Mouse (Mus musculus) stomach, postnatal 0 days (tissue): ENCODE data around the gene Cdc40. TPM values are rescaled to one million over a fixed set of nuclear protein-coding genes. Genes with fewer than 3 reads are reported as not detected.

ENCODE experiments used
- ATAC-seq: fragments of 200-750 bp; cut with Nextera tagmentation; 2 replicates; pipeline ENCODE4 v1.8.0; 2017; ENCODE audit not compliant: low FRiP score, low TSS enrichment
- DNase-seq: peaks from one replicate; pipeline ENCODE4 v3.0.0-alpha.2; 2016; ENCODE audit warnings: low spot score
- H3K27ac ChIP-seq: fragments of 300-500 bp; sonication (generic); replicated peaks from 2 replicates; pipeline ENCODE4 v1.5.1; 2014; ENCODE audit warnings: mild to moderate bottlenecking, control low read depth
- H3K27me3 ChIP-seq: fragments of 300-500 bp; sonication (generic); 2 replicates; pipeline ENCODE4 v1.6.1; 2014; ENCODE audit warnings: low read length; ENCODE audit not compliant: control insufficient read depth, insufficient read depth
- H3K36me3 ChIP-seq: fragments of 300-500 bp; sonication (generic); 2 replicates; pipeline ENCODE4 v1.6.1; 2014; ENCODE audit warnings: low read length, mixed read lengths; ENCODE audit not compliant: control insufficient read depth, insufficient read depth
- H3K4me1 ChIP-seq: fragments of 300-500 bp; sonication (generic); replicated peaks from 2 replicates; pipeline ENCODE4 v1.6.1; 2014; ENCODE audit warnings: antibody characterized with exemption; ENCODE audit not compliant: control insufficient read depth, insufficient read depth
- H3K4me2 ChIP-seq: fragments of 300-500 bp; sonication (generic); replicated peaks from 2 replicates; pipeline ENCODE4 v1.6.1; 2014; ENCODE audit warnings: low read depth, mild to moderate bottlenecking, control low read depth, moderate library complexity
- H3K4me3 ChIP-seq: fragments of 300-500 bp; sonication (generic); 2 replicates; pipeline ENCODE4 v1.5.1; 2014; ENCODE audit warnings: low read depth, low read length, control low read depth
- H3K9ac ChIP-seq: fragments of 300-500 bp; sonication (generic); 2 replicates; pipeline ENCODE4 v1.6.1; 2014; ENCODE audit warnings: mild to moderate bottlenecking, low read length, control low read depth, mixed read lengths
- H3K9me3 ChIP-seq: fragments of 300-500 bp; sonication (generic); 2 replicates; pipeline ENCODE4 v1.6.1; 2016; ENCODE audit warnings: low read length; ENCODE audit not compliant: control insufficient read depth
- CTCF ChIP-seq: IDR thresholded peaks from 2 replicates; pipeline ENCODE4 v1.5.1; 2016; ENCODE audit warnings: antibody characterized with exemption, low read depth, mild to moderate bottlenecking, moderate library complexity
- EP300 ChIP-seq: optimal IDR thresholded peaks from 2 replicates; pipeline ENCODE3; 2016; ENCODE audit warnings: antibody characterized with exemption
- WGBS: fragments of 180-500 bp; shearing (Covaris S2); extraction: QIAGEN DNeasy Blood & Tissue Kit; methylation state at CpG from one replicate; pipeline ENCODE4 v1.1.7; 2014; 5-methylcytosine and 5-hydroxymethylcytosine counted together
- polyA plus RNA-seq: library from polyadenylated mRNA; unstranded; fragments of >200 nt; fragmentation: Nextera tagmentation; extraction: Ambion mirVana; gene quantifications from 2 replicates; pipeline ENCODE4 v1.2.1, GENCODE M21; 2015

Gene Cdc40
- polyA plus RNA-seq, 1 experiment from 2014 or later, result 11.7 TPM

DNA sequence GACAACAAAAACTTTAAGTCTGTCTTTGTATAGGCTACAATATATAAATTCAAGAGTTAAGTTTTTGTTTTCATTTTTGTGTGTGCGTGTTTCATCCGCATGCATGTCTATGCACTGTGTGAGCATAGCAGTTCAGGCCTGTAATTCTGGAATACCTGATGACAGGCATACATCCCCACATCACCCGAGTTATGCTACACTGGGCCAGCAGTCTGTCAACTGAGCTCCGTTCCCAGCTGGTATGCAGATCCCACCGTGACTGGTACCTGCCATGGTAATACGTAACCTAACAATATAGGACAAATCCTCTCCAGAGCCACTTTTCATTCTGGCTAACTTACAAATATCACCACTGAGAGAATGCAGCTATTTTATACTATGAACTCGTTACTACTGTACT, 26.4 kb downstream of the Cdc40 start:
- no peak for TF ChIP-seq EP300
- TF ChIP-seq CTCF, result no peak
- 91% methylated on average over 7 of the region's 7 CpGs for WGBS
- ATAC-seq (no peak), DNase-seq (no peak)
- no peak overlapping the region for H3K4me2 ChIP-seq
- no peaks in the 10 kb centered on the region for H3K4me1 ChIP-seq
- H3K27ac ChIP-seq, result no peak overlapping the region
- no peak overlapping the region for H3K9ac ChIP-seq
- no peak overlapping the region for H3K4me3 ChIP-seq
- no peaks in the 10 kb centered on the region for H3K27me3 ChIP-seq
- no peaks in the 10 kb centered on the region for H3K9me3 ChIP-seq
- H3K36me3 ChIP-seq, result 0 out of 2 replicates have a peak, but pooled peaks cover 2% of the 10 kb centered on the region

DNA sequence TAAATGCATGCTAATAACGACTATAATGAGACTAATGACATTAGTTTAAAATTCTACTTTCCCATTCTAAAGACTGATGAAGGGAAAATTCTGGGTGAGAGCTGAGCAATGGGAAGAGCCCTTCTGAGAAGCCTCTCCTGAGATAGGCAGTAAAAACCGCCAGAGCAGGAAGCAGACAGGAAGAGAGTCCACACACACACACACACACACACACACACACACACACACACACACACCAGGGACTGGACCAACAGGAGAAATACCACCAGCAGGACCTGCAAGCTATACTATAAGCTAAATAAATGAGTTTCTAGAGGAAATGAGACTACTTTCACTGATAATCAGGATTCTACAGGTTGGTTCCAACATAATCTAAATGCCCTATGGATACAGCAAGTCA, 27.5 kb downstream of the Cdc40 start:
- Histone ChIP-seq H3K9me3 (no peaks in the 10 kb centered on the region), H3K4me3 (no peak overlapping the region), H3K4me2 (no peak overlapping the region), H3K9ac (no peak overlapping the region), H3K36me3 (0 out of 2 replicates have a peak, but pooled peaks cover 2% of the 10 kb centered on the region), H3K4me1 (no peaks in the 10 kb centered on the region), H3K27ac (no peak overlapping the region), H3K27me3 (no peaks in the 10 kb centered on the region)
- TF ChIP-seq CTCF, result no peak
- no peak for TF ChIP-seq EP300
- ATAC-seq (no peak), DNase-seq (no peak)
- WGBS, result 68% methylated on average over 2 of the region's 2 CpGs

- no peak for ATAC-seq
- no peak overlapping the region for H3K4me3 ChIP-seq
Measured at GRCm38 (mm10) chr10:40851138-40851537, 32.0 kb downstream of the Cdc40 start.

DNA sequence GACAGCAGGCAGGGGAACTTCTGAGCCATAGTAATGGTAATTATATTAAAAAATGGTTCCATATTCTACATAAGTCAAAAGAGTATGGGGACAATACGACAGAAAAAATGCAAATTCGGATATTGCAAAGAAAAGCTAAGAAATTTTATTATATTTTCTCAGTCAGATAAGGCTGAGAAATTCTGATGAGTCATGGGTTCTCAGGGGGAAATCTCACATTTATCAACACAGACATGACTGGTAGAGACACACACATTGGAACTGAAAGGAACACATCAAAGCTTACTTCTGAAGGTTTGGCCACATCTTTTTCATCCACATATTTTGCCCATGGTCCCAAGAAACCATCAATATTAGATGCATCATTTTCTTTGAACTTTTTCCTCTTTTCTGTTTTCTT, 32.5 kb downstream of the Cdc40 start:
- no peak overlapping the region for H3K4me2 ChIP-seq
- H3K36me3 ChIP-seq, result peaks cover 13% of the 10 kb centered on the region
- no peaks in the 10 kb centered on the region for H3K9me3 ChIP-seq
- H3K27ac ChIP-seq, result no peak overlapping the region
- TF ChIP-seq CTCF (no peak), EP300 (no peak)
- H3K4me3 ChIP-seq, result no peak overlapping the region
- ATAC-seq (no peak), DNase-seq (no peak)
- H3K27me3 ChIP-seq, result no peaks in the 10 kb centered on the region
- 84% methylated on average over 2 of the region's 2 CpGs for WGBS
- H3K4me1 ChIP-seq, result no peaks in the 10 kb centered on the region
- H3K9ac ChIP-seq, result no peak overlapping the region

More at GRCm38 (mm10) chr10:40851138-40851537, 32.0 kb downstream of the Cdc40 start:
- H3K9me3 ChIP-seq, result no peaks in the 10 kb centered on the region
- H3K27me3 ChIP-seq, result no peaks in the 10 kb centered on the region
- no peak overlapping the region for H3K4me2 ChIP-seq
- H3K27ac ChIP-seq, result no peak overlapping the region
- no peak for DNase-seq
- H3K36me3 ChIP-seq, result peaks cover 13% of the 10 kb centered on the region
- H3K4me1 ChIP-seq, result no peaks in the 10 kb centered on the region
- TF ChIP-seq EP300, result no peak
- no peak for TF ChIP-seq CTCF
- H3K9ac ChIP-seq, result no peak overlapping the region

GRCm38 (mm10) chr10:40847176-40847874, 35.8 kb downstream of the Cdc40 start:
- Histone ChIP-seq H3K36me3 (peaks cover 17% of the 10 kb centered on the region), H3K9me3 (no peaks in the 10 kb centered on the region), H3K27me3 (no peaks in the 10 kb centered on the region), H3K4me1 (no peaks in the 10 kb centered on the region), H3K9ac (no peak overlapping the region), H3K27ac (no peak overlapping the region), H3K4me3 (no peak overlapping the region), H3K4me2 (no peak overlapping the region)
- ATAC-seq (no peak), DNase-seq (no peak)
- 91% methylated on average over 10 of the region's 10 CpGs for WGBS
- TF ChIP-seq EP300 (no peak), CTCF (no peak)

GRCm38 (mm10) chr10:40845626-40846025, 37.5 kb downstream of the Cdc40 start:
- H3K27me3 ChIP-seq, result no peaks in the 10 kb centered on the region
- DNase-seq (no peak), ATAC-seq (no peak)
- WGBS, result 82% methylated on average over 6 of the region's 6 CpGs
- no peak overlapping the region for H3K9ac ChIP-seq
- peaks cover 16% of the 10 kb centered on the region for H3K36me3 ChIP-seq
- no peaks in the 10 kb centered on the region for H3K9me3 ChIP-seq
- no peak overlapping the region for H3K4me3 ChIP-seq
- H3K27ac ChIP-seq, result no peak overlapping the region
- no peak overlapping the region for H3K4me2 ChIP-seq
- no peaks in the 10 kb centered on the region for H3K4me1 ChIP-seq
- TF ChIP-seq EP300 (no peak), CTCF (no peak)
